Mouse (Mus musculus) kidney, postnatal 10 days (tissue): Measurements from ENCODE around the gene Agpat4.

Experiments used
- DNase-seq: peaks from one replicate; pipeline ENCODE4 v3.0.0; 2021; ENCODE audit warnings: mixed read lengths

Gene Agpat4

GRCm38 (mm10) chr17:12232724-12233123, 114.2 kb downstream of the Agpat4 start:
- no peak for DNase-seq

- DNase-seq = no peak
These were observed 122.2 kb downstream of the Agpat4 start for GRCm38 (mm10) chr17:12240701-12241100.

GRCm38 (mm10) chr17:12249783-12250504, 131.4 kb downstream of the Agpat4 start:
- DNase-seq = no peak

GRCm38 (mm10) chr17:12250581-12250980, 132.1 kb downstream of the Agpat4 start:
- no peak for DNase-seq

DNA sequence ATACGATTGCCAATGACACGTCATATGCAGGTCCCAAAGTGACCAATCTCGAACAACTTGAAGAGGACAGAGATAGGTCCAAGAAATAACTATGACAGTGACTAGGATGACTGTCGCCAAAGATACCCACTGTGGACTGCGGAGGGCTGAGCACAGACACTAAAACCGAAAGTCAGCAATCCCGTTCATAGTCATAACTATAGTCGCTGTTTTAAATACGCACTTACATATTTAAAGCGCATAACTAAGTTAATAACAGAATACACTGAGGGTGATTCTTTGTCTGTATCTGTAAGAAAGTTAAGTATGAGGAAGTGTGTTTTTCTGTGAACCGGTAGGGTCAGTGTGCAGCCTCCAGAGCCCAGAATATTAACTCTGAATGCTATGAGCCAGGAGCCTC, 137.6 kb downstream of the Agpat4 start:
- DNase-seq = no peak

DNA sequence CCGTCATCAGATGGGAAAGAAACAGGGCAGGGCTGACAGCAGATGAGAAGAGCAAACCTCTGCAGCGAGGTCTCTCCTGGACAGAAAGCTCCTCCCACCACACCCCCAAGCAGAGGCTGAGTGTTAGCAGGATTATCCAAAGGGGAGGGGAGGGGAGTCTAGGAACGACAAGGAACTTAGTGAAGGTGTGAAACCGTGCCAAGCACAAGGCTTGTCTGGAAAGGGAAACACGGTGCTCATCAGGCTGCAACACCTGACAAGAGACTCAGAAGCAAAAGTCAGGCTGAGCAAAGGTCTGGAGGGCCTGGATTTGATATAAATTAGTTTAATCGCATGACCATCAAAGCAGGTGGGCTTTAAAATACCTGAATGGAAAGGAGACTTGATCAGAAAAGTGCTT, 140.0 kb downstream of the Agpat4 start:
- DNase-seq = no peak

- DNase-seq = no peak
These were observed 141.5 kb downstream of the Agpat4 start for GRCm38 (mm10) chr17:12259957-12260356.

DNA sequence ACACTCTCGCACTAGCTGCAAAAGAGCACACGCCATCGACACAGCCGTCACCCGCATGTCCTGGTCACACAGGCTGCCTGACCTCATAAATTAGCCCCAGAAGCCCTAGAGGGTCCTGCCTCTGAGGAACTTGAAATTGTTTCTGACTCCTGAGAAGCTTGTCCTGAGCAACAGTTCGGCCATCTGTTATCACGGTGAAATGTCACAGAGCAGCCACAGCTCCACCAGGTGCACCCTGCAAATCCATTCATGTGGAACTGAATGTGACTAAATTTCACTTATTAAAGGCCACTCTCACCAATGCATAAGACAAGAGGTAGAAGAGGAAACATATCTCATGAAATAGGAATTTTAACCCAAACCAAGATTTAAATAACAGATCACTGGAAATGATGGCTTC, 142.9 kb downstream of the Agpat4 start:
- DNase-seq = no peak

- DNase-seq = no peak
These were observed 143.4 kb downstream of the Agpat4 start for GRCm38 (mm10) chr17:12261887-12262286.

- DNase-seq = no peak
These were observed 144.3 kb downstream of the Agpat4 start for GRCm38 (mm10) chr17:12262851-12263250.

DNA sequence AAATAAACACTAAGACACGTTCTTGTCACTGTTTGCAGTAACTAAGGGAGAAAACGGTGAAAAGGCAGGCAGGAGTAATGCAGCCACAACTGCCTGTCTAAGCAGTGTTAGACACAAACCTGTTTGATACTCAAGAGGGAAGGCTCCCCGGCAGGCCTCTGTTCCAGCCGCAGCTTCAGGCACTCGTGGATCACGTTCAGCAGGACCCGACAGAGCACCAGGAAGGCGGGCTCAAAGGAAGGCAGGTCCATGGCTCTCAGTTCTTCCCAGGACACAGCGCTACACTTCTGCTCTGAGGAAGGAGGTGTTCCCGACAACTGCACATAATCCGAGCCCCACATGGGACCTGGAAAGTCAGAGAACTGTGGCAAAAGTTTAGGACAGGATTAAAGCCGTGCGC, 145.3 kb downstream of the Agpat4 start:
- no peak for DNase-seq

DNA sequence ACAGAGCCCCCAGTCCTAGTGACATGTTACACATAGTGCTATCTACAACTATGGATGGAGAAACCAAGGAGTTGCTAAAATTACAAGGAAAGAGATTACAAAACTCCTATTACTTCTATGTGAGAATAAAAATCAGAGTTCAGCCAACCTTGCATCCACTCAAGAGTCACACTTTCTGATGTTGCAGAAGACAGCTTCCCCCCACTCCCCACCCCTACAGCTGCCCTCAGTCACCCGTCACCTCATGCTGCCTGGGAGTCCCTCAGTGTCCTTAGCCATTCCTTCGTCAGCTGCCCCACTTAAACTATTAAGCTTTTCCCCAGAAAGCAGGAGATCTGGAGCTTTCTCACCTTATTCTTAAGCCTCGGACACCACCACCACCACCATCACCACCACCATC, 145.8 kb downstream of the Agpat4 start:
- no peak for DNase-seq

DNA sequence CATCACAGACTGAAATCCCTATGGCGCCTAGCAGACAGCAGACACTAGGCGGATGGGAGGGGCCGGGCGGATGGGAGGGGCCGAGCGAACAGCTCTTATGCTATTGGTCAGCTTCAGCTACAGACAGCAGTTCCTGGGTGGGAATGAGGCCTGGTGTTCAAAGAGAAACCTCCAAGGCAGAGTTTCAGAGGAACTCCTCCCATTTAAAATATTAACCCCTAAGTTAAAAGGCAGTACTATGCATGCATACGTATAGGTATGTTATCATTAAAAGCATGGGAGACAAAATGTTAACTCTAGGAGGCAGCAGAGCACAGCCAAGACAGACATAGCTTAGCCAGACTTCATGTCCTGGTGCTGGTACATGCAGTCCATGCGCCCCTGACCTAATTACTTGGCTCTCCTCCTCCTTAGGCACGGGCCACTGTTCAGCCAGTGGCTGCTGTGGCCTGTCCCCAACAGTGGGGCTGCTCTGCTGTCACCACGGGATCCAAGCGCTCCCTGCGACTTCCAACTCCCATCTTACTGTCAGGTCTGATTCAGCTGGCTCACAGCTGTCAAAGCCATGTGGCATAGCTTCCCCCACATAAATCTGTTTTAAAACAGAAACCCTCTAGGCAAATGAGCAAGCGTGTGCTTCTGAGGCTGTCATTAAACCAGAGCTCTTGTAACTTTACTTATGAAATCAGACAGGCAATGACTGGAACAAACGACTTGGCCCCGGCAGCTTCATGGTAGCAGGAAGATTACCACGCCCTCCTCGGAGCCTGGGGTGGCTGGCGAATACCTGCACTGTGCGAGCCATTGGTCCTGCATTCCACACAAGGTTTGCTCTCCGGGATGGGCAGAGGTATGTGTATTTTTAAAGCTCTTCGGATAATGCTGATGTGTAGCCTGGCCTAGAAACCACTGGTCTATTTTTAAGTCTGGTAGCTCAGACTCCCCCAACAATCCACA, 147.7 kb downstream of the Agpat4 start:
- DNase-seq = peak; percentile 75

GRCm38 (mm10) chr17:12268091-12268490, 149.6 kb downstream of the Agpat4 start:
- DNase-seq = no peak

DNA sequence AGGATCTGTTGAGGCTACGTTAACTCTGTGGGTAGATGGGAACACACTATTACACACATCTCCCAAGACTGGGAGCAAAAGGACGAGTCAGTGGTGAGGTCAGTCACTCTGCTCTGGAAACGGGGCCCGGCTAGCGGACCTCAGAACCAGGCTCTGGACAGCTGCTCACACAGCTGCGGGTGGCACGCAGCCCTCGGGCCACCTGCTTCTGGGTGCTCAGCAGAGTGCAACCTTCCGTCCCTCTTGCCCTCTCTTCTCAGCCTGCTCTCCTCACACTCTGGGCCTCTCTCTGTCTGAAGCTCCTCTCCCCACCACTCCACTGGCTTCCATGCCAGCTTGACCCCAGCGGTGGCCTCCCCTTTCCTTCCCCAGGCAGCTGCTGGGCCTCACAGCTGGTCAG, 150.0 kb downstream of the Agpat4 start:
- DNase-seq = no peak
